Mouse (Mus musculus) thymus, postnatal 0 days (tissue): ENCODE results near the gene Ppm1m. TPM values are rescaled to one million over a fixed set of nuclear protein-coding genes. Genes with fewer than 3 reads are reported as not detected.

Source experiments
- DNase-seq: peaks from one replicate; pipeline ENCODE4 v3.0.0-alpha.2; 2015; ENCODE audit warnings: low spot score
- polyA plus RNA-seq: library from polyadenylated mRNA; unstranded; fragments of >200 nt; fragmentation: Nextera tagmentation; extraction: Ambion mirVana; gene quantifications from 2 replicates; pipeline ENCODE4 v1.2.1, GENCODE M21; 2015

Ppm1m gene
- polyA plus RNA-seq, 1 experiment from 2014 or later: 21.4 TPM

DNA sequence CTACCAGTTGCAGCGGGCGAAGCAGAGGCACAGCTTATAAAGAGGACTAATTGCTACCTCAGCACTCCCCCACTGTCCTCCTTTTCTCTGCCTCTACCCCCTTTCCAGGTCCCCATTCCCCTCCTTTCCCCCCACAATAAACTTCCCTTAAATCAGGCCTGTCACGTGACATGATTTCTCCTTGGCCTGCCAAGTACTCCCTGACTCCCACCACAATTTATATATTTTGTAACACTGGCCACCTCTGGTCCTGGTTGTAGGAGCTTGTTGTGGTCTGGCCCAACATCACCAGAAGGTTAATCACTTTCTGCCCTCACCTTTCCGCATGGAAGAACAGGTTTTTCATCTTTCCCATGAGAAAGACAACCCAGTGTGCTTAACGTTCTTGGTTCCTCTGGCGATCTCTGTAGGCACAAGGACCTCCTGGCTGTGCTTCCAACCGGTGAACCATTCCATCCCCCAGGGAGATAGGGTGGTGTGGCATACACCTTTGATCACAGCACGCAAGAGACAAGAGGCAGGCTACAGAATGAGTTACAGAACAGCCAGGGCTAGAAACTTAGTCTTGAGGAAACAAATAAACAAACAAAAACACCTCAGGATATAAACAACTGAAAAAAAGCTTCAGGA lies 21.5 kb upstream of the Ppm1m start:
- no peak for DNase-seq

DNA sequence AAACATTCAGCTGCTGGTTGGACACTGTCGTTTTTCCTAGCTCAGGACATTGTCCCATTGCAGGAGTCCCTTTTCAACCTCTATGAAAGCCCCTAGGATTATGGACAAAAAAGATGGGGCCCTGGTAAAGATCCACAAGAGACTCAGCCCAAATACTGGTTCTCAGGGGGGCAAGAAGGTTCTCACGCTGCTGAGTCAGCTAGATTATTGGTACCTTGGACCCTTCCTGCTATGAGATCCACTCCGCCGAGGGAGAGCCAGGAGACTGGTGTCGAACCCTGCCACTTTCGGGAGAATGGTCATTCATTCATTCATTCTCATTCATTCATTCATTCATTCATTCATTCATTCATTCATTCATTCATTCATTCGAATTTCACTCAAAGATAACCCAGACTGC lies 17.4 kb upstream of the Ppm1m start:
- no peak for DNase-seq

DNA sequence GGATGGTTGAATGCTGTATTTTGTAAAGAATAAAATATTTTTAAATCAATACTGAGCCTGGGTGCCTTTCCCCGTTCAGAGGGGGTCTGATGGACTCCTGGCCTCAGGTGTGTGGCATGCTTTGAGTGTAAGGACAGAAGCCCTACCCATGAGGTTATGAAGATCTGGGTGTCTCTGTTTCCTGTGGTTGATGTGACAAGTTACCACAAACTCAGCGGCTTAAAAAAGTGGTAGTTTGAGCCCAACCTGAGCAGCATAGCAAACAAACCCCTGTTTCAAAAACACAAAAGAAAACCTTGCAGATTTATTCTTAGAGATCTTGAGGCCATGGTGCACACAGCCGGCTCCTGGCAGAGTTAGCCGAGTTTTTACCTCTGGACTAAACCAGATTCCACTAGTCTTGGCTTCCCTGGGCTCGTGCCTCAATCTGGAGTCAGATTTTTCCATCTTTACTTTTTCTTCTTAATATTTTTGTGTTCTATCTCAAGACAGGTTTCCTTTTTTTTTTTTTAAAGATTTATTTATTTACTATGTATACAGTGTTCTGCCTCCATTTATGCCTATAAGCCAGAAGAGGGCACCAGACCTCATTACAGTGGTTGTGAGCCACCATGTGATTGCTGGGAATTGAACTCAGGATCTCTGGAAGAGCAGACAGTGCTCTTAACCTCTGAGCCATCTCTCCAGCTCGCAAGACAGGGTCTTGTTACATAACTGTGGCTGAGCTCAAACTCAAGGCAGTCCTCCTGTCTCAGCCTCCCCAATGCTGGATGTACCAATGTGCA lies 16.0 kb upstream of the Ppm1m start:
- peak; percentile 35 for DNase-seq

DNA sequence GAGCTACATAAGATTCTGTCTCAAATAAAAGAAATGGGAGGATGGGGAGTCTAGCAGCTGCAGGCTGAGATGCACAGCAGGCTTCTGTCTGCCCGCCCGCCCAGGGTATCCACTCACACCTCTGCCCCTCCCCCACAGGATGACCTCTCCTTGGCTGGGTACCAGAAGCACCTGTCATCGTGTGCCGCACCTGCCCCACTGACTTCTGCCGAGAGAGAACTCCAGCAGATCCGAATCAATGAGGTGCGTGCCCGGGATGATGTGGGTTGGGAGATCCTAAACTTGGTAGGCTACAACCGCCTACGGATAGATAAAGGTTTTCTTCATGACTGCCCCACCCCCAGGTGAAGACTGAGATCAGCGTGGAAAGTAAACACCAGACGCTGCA lies 13.0 kb upstream of the Ppm1m start:
- no peak for DNase-seq

DNA sequence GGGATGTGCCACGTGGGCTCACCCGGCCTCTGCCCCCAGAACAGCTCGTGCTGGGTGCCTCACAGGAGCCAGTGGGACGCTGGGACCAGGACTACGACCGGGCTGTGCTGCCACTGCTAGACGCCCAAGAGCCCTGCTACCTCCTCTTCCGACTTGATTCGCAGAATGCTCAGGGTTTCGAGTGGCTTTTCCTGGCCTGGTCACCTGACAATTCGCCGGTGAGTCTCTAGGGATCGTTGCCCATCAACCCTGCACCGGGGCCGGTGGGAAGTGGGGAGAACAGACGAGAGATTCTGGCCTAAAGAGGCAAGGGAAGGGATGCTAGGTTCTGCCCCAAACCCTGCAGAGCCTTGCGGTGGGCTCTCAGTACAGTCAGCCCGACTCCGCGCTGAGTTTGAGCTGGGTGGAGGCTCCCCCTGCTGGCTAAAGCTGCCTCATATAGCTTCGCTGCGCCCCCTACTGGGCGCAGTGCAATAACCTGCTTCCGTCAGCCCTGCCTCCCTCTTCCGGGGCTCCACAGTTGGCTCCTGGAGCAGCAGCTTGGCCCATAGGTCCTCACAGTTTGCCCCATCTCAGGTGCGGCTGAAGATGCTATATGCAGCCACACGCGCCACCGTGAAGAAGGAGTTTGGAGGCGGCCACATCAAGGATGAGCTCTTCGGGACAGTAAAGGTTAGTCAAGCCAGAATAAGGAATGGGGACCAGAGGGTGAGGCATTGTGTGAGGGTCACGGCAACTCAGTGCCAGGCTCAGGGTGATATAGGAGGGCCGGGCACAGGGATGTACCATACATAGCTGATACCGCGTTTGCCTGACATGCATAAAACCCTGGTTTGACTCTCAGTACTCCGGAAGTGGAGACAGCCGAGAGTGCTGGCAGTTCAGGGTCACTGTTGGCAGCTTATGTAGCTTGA lies 12.4 kb upstream of the Ppm1m start:
- DNase-seq: peak; percentile 93

DNA sequence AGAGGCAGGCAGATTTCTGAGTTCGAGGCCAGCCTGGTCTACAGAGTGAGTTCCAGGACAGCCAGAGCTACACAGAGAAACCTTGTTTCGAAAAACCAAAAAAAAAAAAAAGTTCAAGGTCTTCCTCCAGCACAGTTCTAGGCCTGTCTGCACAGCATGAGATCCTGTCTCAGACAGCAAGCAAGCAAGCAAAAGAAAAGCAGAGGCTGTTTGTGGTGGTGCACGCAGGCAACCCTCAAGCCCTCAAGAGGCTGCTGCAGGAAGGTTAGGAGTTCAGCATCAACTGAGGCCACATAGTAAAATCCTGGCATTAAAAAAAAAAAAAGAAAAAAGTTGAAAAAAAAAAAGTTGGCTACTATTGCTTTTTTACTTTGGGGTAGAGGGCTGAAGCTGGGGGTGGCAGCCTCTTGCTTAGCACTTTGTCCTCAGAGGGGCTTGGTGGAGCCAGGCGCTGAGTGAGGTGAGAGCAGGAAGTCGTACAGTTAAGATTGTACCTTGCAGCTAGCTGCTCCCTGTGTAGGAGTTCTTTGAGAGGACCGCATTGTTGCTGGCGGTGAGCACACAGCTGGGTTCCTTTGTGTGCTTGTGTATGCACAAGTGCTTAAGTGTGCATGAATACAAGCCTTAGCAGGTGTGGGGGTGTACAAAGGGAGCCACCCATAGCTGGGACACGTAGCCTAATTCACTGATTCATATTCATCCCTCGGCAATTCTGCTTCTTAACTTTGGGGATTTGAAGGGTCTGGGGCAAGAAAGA lies 11.5 kb upstream of the Ppm1m start:
- DNase-seq: peak; percentile 79

DNA sequence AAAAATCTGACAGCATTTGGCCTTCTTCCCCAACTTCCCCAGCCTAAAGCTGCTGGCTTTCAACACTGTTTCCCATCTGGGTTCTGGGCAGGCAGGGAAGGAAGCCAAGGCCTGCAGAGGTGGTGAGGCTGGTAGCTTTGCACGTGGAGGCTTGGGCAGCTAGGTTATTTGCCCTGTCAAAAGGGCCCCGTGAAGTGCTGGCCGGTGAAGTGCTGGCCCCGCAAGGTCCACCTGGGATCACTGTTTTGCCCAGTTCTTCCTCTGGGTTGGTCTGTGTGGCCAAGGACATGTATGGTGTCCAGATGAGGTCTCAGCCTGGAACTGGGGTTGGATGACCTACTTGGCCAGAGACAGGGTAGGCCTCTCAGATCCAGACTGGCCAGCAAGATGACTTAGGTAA lies 10.4 kb upstream of the Ppm1m start:
- no peak for DNase-seq

DNA sequence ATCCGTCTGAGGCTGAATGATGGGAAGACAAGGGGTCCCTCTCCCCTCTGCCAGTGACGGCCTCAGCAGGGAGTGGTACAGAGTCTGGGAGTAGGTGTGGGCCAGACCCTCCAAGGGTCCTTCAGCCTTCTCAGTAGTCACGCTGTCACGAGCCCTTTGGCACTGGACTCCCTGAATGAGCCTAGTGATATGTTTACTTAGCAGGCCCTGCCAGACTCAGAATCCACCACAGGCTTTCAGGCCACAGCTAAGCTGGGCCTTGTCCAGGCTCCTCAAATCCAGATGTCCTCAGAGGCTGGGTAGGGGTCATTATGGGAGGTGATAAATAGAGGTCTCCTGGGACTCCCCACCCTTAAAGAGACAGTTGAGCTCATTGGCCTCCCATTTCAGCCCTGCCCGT lies 8.6 kb upstream of the Ppm1m start:
- no peak for DNase-seq

DNA sequence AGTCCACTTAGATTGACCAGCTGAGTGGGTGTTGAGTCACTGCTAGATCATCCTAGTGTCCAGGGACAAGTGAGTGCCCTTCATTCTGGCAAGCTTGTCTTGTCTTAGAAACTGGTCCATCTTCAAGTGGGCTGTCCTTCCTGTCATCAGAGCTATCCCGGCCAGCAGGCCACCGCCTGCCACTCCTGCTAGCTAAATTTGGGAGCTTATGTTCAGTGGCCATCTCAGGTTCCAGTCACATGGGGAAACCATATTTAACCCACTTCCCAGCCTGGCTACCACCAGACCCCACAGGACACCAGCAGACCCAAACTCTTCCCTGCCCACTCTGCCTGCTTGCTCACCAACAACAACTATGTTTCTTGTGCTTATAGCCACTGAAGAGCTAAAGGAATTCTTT lies 7.0 kb upstream of the Ppm1m start:
- no peak for DNase-seq

DNA sequence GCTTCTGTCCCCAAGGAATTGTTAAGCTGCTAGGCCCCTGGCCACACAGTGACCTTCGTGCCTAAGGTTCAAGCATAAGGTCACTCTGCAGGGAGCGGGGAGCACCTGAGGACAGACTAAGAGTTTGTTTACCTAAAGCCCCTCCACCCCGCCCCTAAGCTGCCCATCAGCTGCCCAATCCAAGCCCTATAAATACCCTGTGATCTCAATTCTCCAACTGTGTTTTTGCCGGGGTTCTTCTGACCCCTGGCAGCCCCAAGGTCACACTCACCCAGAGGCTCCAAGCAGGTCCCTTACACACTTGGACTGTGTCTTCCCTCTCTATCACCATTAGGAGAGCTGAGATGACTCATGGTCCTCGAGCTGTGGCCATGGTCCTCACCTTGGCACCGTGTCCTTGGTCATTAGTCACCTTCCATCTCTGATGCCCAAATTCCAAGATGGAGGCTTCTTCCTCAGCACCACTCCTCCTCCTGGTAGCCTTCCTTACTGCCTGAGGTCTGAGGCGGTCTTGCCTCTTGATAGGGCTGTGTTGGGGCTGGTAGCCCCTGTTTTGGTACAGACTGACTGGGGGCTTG lies 6.3 kb upstream of the Ppm1m start:
- DNase-seq: no peak

DNA sequence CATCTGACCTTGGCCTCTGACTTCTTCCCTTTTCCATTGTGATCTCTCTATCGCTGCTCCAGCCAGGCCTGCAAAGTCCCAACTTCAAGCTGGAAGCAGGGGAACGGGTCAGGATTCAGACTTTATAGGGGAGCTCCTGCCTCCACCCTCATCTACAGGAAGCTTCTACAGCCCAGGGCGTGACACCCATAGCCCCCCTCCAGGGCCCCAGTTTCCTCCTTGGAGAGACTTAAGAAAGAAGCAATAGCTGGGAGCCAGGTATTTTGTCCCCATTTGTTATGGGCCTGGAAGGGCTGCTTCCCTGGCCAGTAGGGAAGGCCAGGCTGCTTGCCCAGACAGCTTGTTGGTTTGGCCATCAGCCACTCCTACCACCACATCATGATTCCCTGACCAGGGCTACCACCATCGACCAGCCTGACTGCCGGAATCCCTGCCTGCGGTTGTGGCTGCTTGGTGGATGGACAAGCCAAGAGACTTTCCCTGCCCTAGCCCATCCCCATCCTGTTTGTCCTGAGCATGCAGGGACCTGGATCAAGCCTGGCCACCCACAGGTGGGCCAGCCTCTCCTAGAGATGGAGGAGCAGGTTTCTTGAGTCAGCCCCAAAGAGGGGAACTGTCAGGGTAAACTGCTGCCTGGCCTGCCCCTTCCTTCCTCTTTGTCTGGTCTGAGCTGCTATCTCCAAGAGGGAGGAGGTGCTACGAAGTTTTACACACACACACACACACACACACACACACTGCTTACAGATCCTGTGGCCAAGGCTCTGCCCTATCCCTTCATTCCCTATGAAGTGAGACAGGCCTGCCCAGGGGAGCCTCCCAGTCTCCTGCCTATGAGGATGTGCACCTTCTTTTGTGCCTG lies 4.7 kb upstream of the Ppm1m start:
- peak; percentile 33 for DNase-seq

DNA sequence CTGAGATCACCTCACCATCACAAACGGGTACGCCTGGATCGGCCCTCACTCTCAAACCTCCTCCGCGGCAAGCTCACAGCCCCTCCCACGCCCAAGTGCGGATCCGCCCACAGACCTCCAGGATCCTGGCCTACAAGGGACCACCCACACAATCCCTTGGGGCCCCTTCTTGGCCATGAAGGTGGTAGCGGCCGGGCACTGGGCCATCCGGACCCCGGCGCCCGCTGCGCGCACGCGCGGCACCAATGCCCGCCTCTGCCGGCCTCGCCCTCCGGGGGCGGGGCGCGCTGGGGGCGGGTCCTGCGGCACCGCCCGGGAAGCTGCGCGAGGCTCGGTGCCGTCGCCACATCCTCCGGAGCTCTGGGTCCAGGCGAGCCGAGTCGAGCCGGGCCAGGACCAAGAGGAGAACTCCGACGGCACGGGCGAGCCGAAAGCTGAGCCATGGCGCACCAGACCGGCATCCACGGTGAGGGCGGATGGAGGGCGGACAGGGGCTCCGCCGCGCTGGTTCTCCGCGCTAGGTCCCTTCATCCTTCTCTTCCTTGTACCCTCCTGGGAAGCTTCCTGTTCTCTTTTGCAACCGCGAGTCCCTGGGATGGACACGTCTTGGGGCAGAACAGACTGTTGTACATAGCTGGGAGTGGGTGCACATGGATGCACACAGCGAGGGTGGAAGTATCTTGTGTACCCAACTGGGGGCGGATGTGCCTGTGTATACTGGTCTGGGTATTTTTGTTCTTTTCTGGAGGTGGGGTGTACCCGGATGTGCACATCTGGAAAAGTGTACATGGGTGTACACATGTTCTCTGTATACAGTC lies 3.5 kb upstream of the Ppm1m start, which contains the start of gene Twf2:
Gene Twf2 (plus strand): TSS at position 290 of the 818 bp plus-strand sequence.
- peak; percentile 88 for DNase-seq

DNA sequence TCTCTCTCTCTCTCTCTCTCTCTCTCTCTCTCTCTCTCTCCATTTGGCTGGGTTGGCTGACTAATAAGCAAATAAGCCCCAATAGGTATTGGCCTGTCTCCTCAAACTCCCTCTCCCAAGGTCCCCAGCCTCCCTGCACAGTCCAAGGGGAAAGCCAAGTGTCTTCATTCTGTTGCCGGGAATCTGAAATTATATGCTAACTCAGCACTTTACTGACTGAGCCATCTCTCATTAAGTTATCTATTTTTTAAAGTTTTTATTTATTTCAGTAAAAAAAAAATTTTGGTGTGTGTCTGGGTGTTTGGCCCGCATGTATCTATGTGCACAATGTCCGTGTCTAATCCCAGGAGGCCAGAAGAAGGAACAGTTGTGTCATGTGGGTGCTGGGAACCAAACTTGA lies 2.3 kb upstream of the Ppm1m start:
- no peak for DNase-seq

DNA sequence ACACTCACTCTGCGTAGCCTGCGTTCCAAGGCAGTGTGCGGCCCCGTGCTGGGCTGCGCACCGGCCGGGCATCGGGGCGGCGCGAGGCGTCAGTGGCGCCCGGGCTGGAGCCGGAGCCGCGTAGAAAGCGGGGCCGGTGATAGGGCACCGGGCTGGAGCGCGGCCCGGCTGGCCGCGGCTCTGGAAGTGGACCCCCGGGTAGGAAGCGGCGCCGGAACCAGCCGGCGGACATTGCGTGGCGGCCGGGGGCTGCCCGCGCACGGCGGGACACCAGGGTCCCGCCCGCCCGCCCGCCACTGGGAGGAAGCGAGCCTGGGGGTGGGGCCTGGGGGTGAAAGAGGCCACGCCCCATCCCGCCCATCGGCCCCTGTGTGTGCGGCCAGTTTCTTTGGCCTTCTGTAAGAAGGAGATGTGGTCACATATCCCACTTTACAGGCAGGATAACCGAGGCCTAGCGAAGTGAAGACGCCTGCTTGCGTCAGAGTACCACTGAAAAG lies 536 bp downstream of the Ppm1m start:
- DNase-seq: peak; percentile 58

DNA sequence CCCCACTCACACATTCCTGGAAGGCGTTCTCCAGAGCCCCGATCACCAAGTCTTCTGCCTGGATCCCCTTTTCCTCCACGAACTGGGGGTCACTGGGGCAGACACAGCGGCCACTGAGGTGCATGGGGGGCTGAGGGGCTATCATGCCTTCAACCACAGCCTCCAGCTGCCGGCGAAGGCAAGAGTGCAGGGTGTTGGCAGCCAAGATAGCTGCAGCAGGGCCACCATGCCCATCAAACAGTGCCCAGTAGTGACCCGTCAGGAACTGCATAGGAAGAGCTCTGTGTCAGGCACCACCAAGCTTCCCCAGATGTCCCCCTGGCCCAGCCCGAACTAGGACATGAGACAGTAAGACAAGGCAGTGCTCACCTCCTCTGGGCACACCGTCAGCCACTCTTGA lies 1.8 kb downstream of the Ppm1m start:
- no peak for DNase-seq

DNA sequence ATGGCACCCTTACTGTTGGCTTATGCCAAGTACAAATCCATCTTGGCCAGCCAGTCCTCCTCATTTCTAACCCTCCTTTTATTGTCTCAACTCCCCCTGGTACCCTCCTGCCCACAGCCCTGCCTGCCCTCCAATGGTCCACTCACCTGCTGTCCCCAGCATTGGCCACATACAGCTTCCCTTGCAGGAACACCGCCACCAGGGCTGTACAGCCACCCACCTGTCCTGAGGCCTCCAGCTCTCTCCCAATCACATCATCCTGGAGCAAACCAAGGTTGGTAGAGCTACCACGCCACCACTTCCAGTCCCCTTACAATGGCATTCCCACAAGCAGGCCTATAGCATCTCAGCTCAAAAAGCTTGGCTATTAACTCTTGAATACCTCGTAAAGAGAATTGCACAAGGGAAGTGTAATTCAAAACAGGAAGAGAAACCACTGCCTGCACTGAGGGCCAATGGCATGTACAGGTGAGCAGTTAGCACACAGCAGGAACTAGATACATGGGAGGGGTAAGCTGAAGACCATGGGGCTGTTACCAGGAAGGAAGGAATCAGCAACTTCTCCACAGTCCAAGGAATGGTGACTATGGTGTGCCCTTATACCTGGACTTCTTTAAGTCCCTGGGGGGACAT lies 2.3 kb downstream of the Ppm1m start:
- no peak for DNase-seq

DNA sequence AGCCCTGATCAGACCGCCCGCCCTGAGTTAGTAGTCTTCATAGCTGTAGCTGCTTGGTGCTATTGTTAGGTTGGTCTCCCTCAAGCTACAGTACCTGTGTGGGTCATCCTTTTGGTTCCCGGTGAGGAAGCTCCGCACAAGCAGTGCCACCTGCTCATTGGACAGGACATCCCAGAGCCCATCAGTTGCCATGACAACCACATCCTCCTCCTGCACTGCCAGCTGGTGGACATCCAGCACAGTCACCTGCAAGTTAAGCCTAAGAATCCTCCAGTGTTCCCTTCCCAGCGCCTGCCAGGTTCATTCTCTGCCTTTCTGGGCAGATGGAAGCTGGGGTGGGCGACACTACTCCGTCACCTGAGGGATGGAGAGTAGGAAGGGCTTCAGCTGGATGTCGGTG lies 3.9 kb downstream of the Ppm1m start:
- no peak for DNase-seq
